Mouse (Mus musculus) lung, postnatal 0 days (tissue): ENCODE measurements around the gene Nars2. TPM values are rescaled to one million over a fixed set of nuclear protein-coding genes. Genes with fewer than 3 reads are reported as not detected.

Source experiments
- ATAC-seq: fragments of 200-750 bp; cut with Nextera tagmentation; 2 replicates; pipeline ENCODE4 v1.8.0; 2017; ENCODE audit warnings: moderate library complexity
- DNase-seq: peaks from one replicate; pipeline ENCODE4 v3.0.0-alpha.2; 2016; ENCODE audit warnings: low spot score
- H3K27ac ChIP-seq: fragments of 300-500 bp; sonication (generic); 2 replicates; pipeline ENCODE4 v1.5.1; 2014; ENCODE audit warnings: antibody characterized with exemption, mild to moderate bottlenecking, low read length, mixed read lengths
- H3K27me3 ChIP-seq: fragments of 300-500 bp; sonication (generic); replicated peaks from 2 replicates; pipeline ENCODE4 v1.6.1; 2014; ENCODE audit warnings: low read length, mixed read lengths; ENCODE audit not compliant: insufficient read depth
- H3K36me3 ChIP-seq: fragments of 300-500 bp; sonication (generic); 2 replicates; pipeline ENCODE4 v1.6.1; 2014; ENCODE audit warnings: low read length, mixed read lengths; ENCODE audit not compliant: insufficient read depth
- H3K4me1 ChIP-seq: fragments of 300-500 bp; sonication (generic); 2 replicates; pipeline ENCODE4 v1.6.1; 2014; ENCODE audit warnings: antibody characterized with exemption, low read depth, low read length, mixed read lengths; ENCODE audit not compliant: insufficient read depth
- H3K4me2 ChIP-seq: fragments of 300-500 bp; sonication (generic); replicated peaks from 2 replicates; pipeline ENCODE4 v1.6.1; 2014; ENCODE audit warnings: low read depth, mild to moderate bottlenecking, low read length, moderate library complexity, mixed read lengths
- H3K4me3 ChIP-seq: fragments of 300-500 bp; sonication (generic); 2 replicates; pipeline ENCODE4 v1.5.1; 2014; ENCODE audit warnings: low read depth, low read length
- H3K9ac ChIP-seq: fragments of 300-500 bp; sonication (generic); replicated peaks from 2 replicates; pipeline ENCODE4 v1.6.1; 2014; ENCODE audit warnings: low read depth, mild to moderate bottlenecking
- H3K9me3 ChIP-seq: fragments of 300-500 bp; sonication (generic); 2 replicates; pipeline ENCODE4 v1.6.1; 2016; ENCODE audit warnings: low read length, mixed read lengths
- CTCF ChIP-seq: IDR thresholded peaks from 2 replicates; pipeline ENCODE4 v1.5.1; 2016; ENCODE audit warnings: antibody characterized with exemption, mild to moderate bottlenecking
- EP300 ChIP-seq: IDR thresholded peaks from 2 replicates; pipeline ENCODE4 v1.6.1; 2016; ENCODE audit warnings: antibody characterized with exemption, mild to moderate bottlenecking, control low read depth
- WGBS: fragments of 180-500 bp; shearing (Covaris S2); extraction: QIAGEN DNeasy Blood & Tissue Kit; methylation state at CpG from one replicate; pipeline ENCODE4 v1.1.7; 2014; 5-methylcytosine and 5-hydroxymethylcytosine counted together
- polyA plus RNA-seq: library from polyadenylated mRNA; unstranded; fragments of >200 nt; fragmentation: Nextera tagmentation; extraction: Ambion mirVana; gene quantifications from 2 replicates; pipeline ENCODE4 v1.2.1, GENCODE M21; 2015

The Nars2 gene
- polyA plus RNA-seq, 1 experiment from 2014 or later, result 9.8 TPM

GRCm38 (mm10) chr7:96981366-96981765, 30.1 kb downstream of the Nars2 start:
- ATAC-seq, result no peak
- Histone ChIP-seq H3K27ac (no peak overlapping the region), H3K4me2 (no peak overlapping the region), H3K4me1 (peaks cover 8% of the 10 kb centered on the region; the same call in 1 of the 2 replicates), H3K9me3 (no peaks in the 10 kb centered on the region), H3K9ac (no peak overlapping the region), H3K36me3 (no peaks in the 10 kb centered on the region), H3K4me3 (no peak overlapping the region), H3K27me3 (no peaks in the 10 kb centered on the region)
- WGBS, result 81% methylated on average over 2 of the region's 2 CpGs
- DNase-seq, result no peak
- TF ChIP-seq EP300, result no peak
- TF ChIP-seq CTCF, result no peak

GRCm38 (mm10) chr7:96983660-96984347, 32.5 kb downstream of the Nars2 start:
- Histone ChIP-seq H3K9me3 (no peaks in the 10 kb centered on the region), H3K4me2 (no peak overlapping the region), H3K27me3 (no peaks in the 10 kb centered on the region), H3K4me1 (peaks cover 8% of the 10 kb centered on the region; the same call in 1 of the 2 replicates), H3K4me3 (no peak overlapping the region), H3K36me3 (no peaks in the 10 kb centered on the region), H3K9ac (no peak overlapping the region; the same call in 1 of the 2 replicates), H3K27ac (peak overlapping the region; percentile 34)
- TF ChIP-seq EP300 (peak; percentile 8; the same call in 1 of the 2 replicates), CTCF (0 out of 2 replicates have a peak, but pooled peaks have one; percentile 12)
- ATAC-seq, result peak; percentile 80
- WGBS, result 24% methylated on average over 7 of the region's 7 CpGs
- DNase-seq, result peak; percentile 59

GRCm38 (mm10) chr7:96985798-96986197, 34.5 kb downstream of the Nars2 start:
- ATAC-seq (peak; percentile 76), DNase-seq (peak; percentile 75)
- Histone ChIP-seq H3K9me3 (no peaks in the 10 kb centered on the region), H3K4me3 (no peak overlapping the region), H3K4me2 (peak overlapping the region; percentile 35; the same call in 1 of the 2 replicates), H3K9ac (no peak overlapping the region), H3K4me1 (peaks cover 8% of the 10 kb centered on the region; the same call in 1 of the 2 replicates), H3K36me3 (no peaks in the 10 kb centered on the region), H3K27me3 (no peaks in the 10 kb centered on the region), H3K27ac (peak overlapping the region; percentile 54; the same call in 1 of the 2 replicates)
- no peak for TF ChIP-seq EP300
- TF ChIP-seq CTCF, result no peak
- whole genome bisulfite sequencing, result 2% methylated on average over 8 of the region's 8 CpGs

GRCm38 (mm10) chr7:96986795-96987445, 35.6 kb downstream of the Nars2 start:
- no peak overlapping the region for H3K27ac ChIP-seq
- DNase-seq (no peak), ATAC-seq (no peak)
- H3K27me3 ChIP-seq, result no peaks in the 10 kb centered on the region
- H3K4me1 ChIP-seq, result peaks cover 8% of the 10 kb centered on the region; the same call in 1 of the 2 replicates
- no peak overlapping the region for H3K9ac ChIP-seq
- H3K36me3 ChIP-seq, result no peaks in the 10 kb centered on the region
- TF ChIP-seq EP300 (no peak), CTCF (no peak)
- H3K4me3 ChIP-seq, result no peak overlapping the region
- no peaks in the 10 kb centered on the region for H3K9me3 ChIP-seq
- no peak overlapping the region for H3K4me2 ChIP-seq
- WGBS, result 65% methylated on average over 9 of the region's 9 CpGs

- WGBS, result 59% methylated on average over 4 of the region's 4 CpGs
- no peaks in the 10 kb centered on the region for H3K9me3 ChIP-seq
- H3K27ac ChIP-seq, result no peak overlapping the region
- ATAC-seq (no peak; the same call in 1 of the 2 replicates), DNase-seq (no peak)
- H3K27me3 ChIP-seq, result no peaks in the 10 kb centered on the region
- no peak overlapping the region for H3K9ac ChIP-seq
- H3K4me1 ChIP-seq, result peaks cover 8% of the 10 kb centered on the region; the same call in 1 of the 2 replicates
- H3K4me2 ChIP-seq, result no peak overlapping the region
- H3K36me3 ChIP-seq, result no peaks in the 10 kb centered on the region
- H3K4me3 ChIP-seq, result no peak overlapping the region
- no peak for TF ChIP-seq EP300
- TF ChIP-seq CTCF, result no peak
These were observed 36.4 kb downstream of the Nars2 start for GRCm38 (mm10) chr7:96987676-96988075.

GRCm38 (mm10) chr7:97012956-97013355, 61.7 kb downstream of the Nars2 start:
- Histone ChIP-seq H3K4me3 (no peak overlapping the region), H3K4me1 (no peaks in the 10 kb centered on the region), H3K9ac (no peak overlapping the region), H3K27ac (no peak overlapping the region), H3K36me3 (no peaks in the 10 kb centered on the region), H3K9me3 (no peaks in the 10 kb centered on the region), H3K4me2 (no peak overlapping the region), H3K27me3 (no peaks in the 10 kb centered on the region)
- peak; percentile 7 for DNase-seq
- 11% methylated on average over 3 of the region's 3 CpGs for WGBS
- ATAC-seq, result no peak
- TF ChIP-seq EP300 (0 out of 2 replicates have a peak, but pooled peaks have one; percentile 15), CTCF (no peak)
